Mouse (Mus musculus) spleen, adult 2 months (tissue): ENCODE measurements at regions not wholly inside any gene's neighbourhood (a gene's known extent, or its start where the extent isn't known, plus 50 kb on each side); places are given as distances from the start of the nearest gene placed in this dataset.
"Not testable (repeated sequence)": the region's sequence is repeated elsewhere in the genome, so short reads cannot be mapped to it uniquely, and the experiment has no call there.

Experiments
- DNase-seq, 2 experiments: peaks; one replicate each; pipeline versions ENCODE4 v3.0.0 to v3.0.0-alpha.2; 2012 to 2021; ENCODE audit warnings: low spot score in 2 of 2, low read depth in 1 of 2
- H3K27ac ChIP-seq: fragments of 200-500 bp; 2 replicates; pipeline ENCODE4 v1.5.1; 2012; ENCODE audit warnings: low read length, inconsistent platforms; ENCODE audit not compliant: insufficient read depth
- H3K27me3 ChIP-seq: fragments of 200-500 bp; 2 replicates; pipeline ENCODE4 v1.6.1; 2012; ENCODE audit warnings: mild to moderate bottlenecking, moderate library complexity, low read length, inconsistent platforms; ENCODE audit not compliant: control insufficient read depth, insufficient read depth
- H3K36me3 ChIP-seq: fragments of 200-500 bp; 2 replicates; pipeline ENCODE4 v1.6.1; 2012; ENCODE audit warnings: mild to moderate bottlenecking, low read length, inconsistent platforms; ENCODE audit not compliant: control insufficient read depth, insufficient read depth
- H3K4me1 ChIP-seq: fragments of 200-500 bp; 2 replicates; pipeline ENCODE4 v1.6.1; 2011; ENCODE audit warnings: inconsistent platforms; ENCODE audit not compliant: control insufficient read depth, insufficient read depth, insufficient read length
- H3K4me3 ChIP-seq: fragments of 200-500 bp; 2 replicates; pipeline ENCODE4 v1.5.1; 2011; ENCODE audit warnings: mild to moderate bottlenecking, inconsistent platforms; ENCODE audit not compliant: insufficient read depth, insufficient read length; ENCODE audit errors: extremely low read depth
- CTCF ChIP-seq: fragments of 200-500 bp; IDR thresholded peaks from 2 replicates; pipeline ENCODE4 v1.5.1; 2011; ENCODE audit warnings: mild to moderate bottlenecking, inconsistent platforms; ENCODE audit not compliant: insufficient read depth, insufficient read length, insufficient replicate concordance; ENCODE audit errors: extremely low read depth
- POLR2A ChIP-seq: fragments of 200-500 bp; IDR thresholded peaks from 2 replicates; pipeline ENCODE4 v1.6.1; 2011; ENCODE audit warnings: low read depth, low read length, inconsistent platforms
- WGBS: fragments of 180-500 bp; shearing (Covaris S2); methylation state at CpG from one replicate; pipeline ENCODE4 v1.1.7; 2018; 5-methylcytosine and 5-hydroxymethylcytosine counted together

DNA sequence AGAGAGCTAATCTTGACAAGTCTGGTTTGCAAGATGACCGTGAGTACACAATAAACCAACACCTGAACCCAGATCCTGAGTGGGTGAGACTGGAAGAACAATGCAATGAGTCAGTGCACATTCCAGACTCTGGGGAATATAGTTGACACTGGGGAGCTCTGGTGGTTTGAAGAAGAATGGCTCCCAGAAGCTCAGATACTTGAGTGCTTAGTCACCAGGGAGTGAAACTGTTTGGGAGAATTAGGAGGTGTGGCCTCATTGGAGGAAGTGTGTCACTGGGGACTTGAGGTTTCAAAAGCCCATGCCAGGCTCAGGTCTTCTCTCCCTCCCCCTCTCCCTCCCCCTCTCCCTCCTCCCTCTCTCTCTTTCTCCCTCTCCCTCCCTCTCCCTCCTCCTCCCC, 436.6 kb upstream of the Cdh5 start:
- Histone ChIP-seq H3K36me3 (no peaks in the 10 kb centered on the region), H3K4me3 (no peak overlapping the region), H3K27ac (no peak overlapping the region), H3K27me3 (no peaks in the 10 kb centered on the region), H3K4me1 (no peaks in the 10 kb centered on the region)
- 59% methylated on average over 1 of the region's 1 CpGs for WGBS
- no peak for TF ChIP-seq POLR2A
- TF ChIP-seq CTCF, result no peak
- no peak for DNase-seq

DNA sequence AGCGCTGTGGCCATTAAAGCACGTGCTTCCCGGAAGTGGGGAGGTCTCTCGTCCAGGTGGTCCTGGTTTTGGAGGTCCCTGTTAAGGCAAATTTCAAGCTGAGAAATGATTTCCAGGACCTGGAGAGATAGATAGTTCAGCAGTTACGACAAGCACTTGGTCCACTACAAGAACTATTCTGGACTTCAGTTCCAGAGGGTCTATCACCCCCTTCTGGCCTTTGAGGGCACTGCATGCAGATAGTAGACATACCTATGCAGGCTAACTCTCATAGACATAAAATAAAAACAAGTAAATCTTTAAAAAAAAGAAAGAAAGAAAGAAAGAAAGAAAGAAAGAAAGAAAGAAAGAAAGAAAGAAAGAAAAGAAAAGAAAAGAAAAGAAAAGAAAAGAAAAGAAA, 415.2 kb upstream of the Cdh5 start:
- H3K27me3 ChIP-seq, H3K36me3 ChIP-seq: not testable (repeated sequence)
- WGBS, result 87% methylated on average over 5 of the region's 5 CpGs

DNA sequence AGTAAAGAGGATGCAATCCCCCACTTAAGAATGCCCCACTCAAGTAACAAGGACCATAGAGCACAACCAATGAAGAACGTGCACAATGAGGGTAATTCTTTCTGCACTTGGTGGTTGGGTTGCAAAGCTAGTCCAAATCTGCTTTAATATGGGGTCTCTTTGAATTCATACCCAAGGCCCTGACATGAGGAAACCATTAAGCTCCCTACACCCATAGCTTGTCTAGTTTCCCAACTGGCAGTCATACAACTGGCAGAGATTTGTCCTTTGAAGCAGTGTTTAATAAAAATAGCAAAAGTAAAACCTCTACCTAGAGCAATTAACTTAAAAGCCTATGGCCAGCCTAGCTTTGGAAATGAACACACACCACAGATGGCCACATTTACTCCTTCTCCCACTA, 411.0 kb upstream of the Cdh5 start:
- DNase-seq, result no peak
- no peak for TF ChIP-seq CTCF
- no peak for TF ChIP-seq POLR2A
- no peak overlapping the region for H3K27ac ChIP-seq
- H3K36me3 ChIP-seq, result no peaks in the 10 kb centered on the region
- H3K4me1 ChIP-seq, result no peaks in the 10 kb centered on the region
- H3K27me3 ChIP-seq, result no peaks in the 10 kb centered on the region
- WGBS, result 86% methylated on average over 1 of the region's 1 CpGs
- H3K4me3 ChIP-seq, result no peak overlapping the region

More for the DNA sequence above, 415.2 kb upstream of the Cdh5 start:
- H3K4me1 ChIP-seq, H3K4me3 ChIP-seq, DNase-seq, H3K27ac ChIP-seq: not testable (repeated sequence)

DNA sequence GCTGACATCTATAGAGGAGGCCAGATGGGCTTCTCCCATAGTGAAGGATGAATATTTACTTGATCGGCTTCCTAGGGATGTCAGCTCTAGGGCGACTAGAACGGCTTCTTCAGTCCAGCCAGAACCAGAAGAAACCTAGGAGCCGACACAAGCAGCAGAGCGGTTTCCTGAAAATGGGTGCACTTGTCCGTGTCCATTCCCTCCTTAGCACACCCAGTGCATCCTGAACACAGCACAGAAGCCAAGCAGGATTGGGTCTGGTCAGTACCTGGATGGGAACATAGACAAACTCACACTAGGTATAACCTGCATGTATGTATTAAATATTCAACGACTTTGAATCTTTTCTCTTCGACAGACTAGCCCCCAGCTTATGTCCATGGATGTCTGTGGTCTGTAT, 407.9 kb upstream of the Cdh5 start:
- no peak for DNase-seq
- no peak overlapping the region for H3K4me3 ChIP-seq
- TF ChIP-seq CTCF, result no peak
- no peak for TF ChIP-seq POLR2A
- H3K36me3 ChIP-seq, result no peaks in the 10 kb centered on the region
- H3K27me3 ChIP-seq, result no peaks in the 10 kb centered on the region; the same call in 1 of the 2 replicates
- WGBS, result 95% methylated on average over 8 of the region's 8 CpGs
- H3K4me1 ChIP-seq, result no peaks in the 10 kb centered on the region
- H3K27ac ChIP-seq, result no peak overlapping the region

GRCm38 (mm10) chr8:103694331-103694891, 407.0 kb upstream of the Cdh5 start:
- no peaks in the 10 kb centered on the region; the same call in 1 of the 2 replicates for H3K27me3 ChIP-seq
- H3K27ac ChIP-seq, result no peak overlapping the region
- DNase-seq, result no peak
- WGBS, result 89% methylated on average over 7 of the region's 7 CpGs
- H3K36me3 ChIP-seq, result no peaks in the 10 kb centered on the region
- no peak for TF ChIP-seq CTCF
- H3K4me3 ChIP-seq, result no peak overlapping the region
- H3K4me1 ChIP-seq, result no peaks in the 10 kb centered on the region

DNA sequence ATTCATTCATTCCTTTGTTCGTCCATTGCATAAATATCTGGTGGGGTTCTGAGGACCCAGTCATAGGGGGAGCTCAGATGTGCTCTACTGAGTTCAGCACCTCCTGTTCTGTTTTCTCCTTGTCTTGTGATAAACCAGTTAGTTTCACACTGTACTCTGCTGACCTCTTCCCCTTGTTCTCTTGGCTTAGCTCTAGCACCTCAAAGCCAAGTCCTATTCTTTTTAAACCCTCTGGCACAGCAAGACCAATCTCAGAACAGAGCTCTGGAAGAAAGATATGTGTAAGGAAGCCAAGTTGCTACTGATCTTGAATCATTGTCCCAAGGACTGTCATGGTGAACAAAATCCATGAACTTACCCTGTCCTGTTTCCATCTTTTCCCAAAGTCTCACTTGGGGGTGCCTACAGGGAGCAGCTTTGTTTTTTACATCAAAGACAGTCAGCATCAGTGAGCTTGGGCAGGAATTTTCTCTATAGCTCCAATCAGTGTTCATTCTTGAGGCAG, 402.4 kb upstream of the Cdh5 start:
- H3K36me3 ChIP-seq, result no peaks in the 10 kb centered on the region
- no peak for TF ChIP-seq CTCF
- no peak for TF ChIP-seq POLR2A
- no peak overlapping the region for H3K4me3 ChIP-seq
- no peak for DNase-seq
- H3K27me3 ChIP-seq, result no peaks in the 10 kb centered on the region; the same call in 1 of the 2 replicates
- no peaks in the 10 kb centered on the region for H3K4me1 ChIP-seq
- no peak overlapping the region for H3K27ac ChIP-seq
- WGBS, result 82% methylated on average over 1 of the region's 1 CpGs

DNA sequence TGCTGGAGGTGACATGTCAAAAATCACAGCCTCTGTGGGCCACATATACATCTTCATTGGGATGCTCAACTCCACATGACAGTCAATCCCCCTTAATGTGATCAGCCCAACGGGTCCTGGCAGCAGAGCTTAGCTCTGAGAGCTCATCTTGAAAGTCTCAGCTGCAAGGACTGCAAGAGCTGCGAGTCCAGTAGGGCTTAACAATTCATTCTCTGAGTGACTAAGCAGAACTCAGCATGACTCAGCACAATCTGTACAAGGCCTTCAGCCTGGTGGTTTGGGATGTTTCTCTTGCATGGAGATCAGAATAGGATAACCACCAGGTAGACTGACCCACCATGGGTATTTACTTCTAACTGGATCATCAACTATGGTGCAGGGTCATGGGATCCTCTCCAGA, 399.2 kb upstream of the Cdh5 start:
- TF ChIP-seq CTCF (no peak), POLR2A (no peak)
- no peak overlapping the region for H3K27ac ChIP-seq
- no peaks in the 10 kb centered on the region for H3K4me1 ChIP-seq
- H3K27me3 ChIP-seq, result no peaks in the 10 kb centered on the region
- H3K4me3 ChIP-seq, result no peak overlapping the region
- H3K36me3 ChIP-seq, result no peaks in the 10 kb centered on the region
- DNase-seq, result no peak
- WGBS, result 58% methylated on average over 2 of the region's 2 CpGs
